Mouse (Mus musculus) erythroblast, embryonic 14.5 days (primary cell): ENCODE results near the gene Rcbtb1. TPM values are rescaled to one million over a fixed set of nuclear protein-coding genes. Genes with fewer than 3 reads are reported as not detected.
"Not testable (repeated sequence)": the region's sequence is repeated elsewhere in the genome, so short reads cannot be mapped to it uniquely, and the experiment has no call there.

ENCODE experiments used
- H3K27me3 ChIP-seq: 2 replicates; pipeline ENCODE4 v1.6.1; 2012; ENCODE audit warnings: inconsistent platforms; ENCODE audit not compliant: control insufficient read depth
- H3K36me3 ChIP-seq: 2 replicates; pipeline ENCODE4 v1.6.1; 2012; ENCODE audit warnings: mild to moderate bottlenecking, inconsistent platforms; ENCODE audit not compliant: control insufficient read depth
- H3K4me1 ChIP-seq: 2 replicates; pipeline ENCODE4 v1.6.1; 2012; ENCODE audit warnings: inconsistent platforms; ENCODE audit not compliant: control insufficient read depth
- H3K4me3 ChIP-seq: replicated peaks from 2 replicates; pipeline ENCODE3; 2012; ENCODE audit warnings: moderate library complexity, mild to moderate bottlenecking, inconsistent platforms
- H3K9me3 ChIP-seq: 2 replicates; pipeline ENCODE4 v1.6.1; 2012; ENCODE audit warnings: low read length, inconsistent platforms, mixed read lengths; ENCODE audit not compliant: control insufficient read depth
- GATA1 ChIP-seq: IDR thresholded peaks from 2 replicates; pipeline ENCODE4 v1.6.1; 2012; ENCODE audit warnings: low read length, inconsistent platforms, mixed read lengths
- TAL1 ChIP-seq: IDR thresholded peaks from 3 replicates; pipeline ENCODE4 v1.6.1; 2012; ENCODE audit warnings: low read length, inconsistent platforms, mixed read lengths
- polyA plus RNA-seq: library from polyadenylated mRNA; stranded (reverse); fragments of >175 nt; gene quantifications from 2 replicates; pipeline ENCODE4 v1.2.3, GENCODE M21; 2012

Gene Rcbtb1
- polyA plus RNA-seq, 1 experiment: 0.28 TPM

GRCm38 (mm10) chr14:59233635-59234034, 32.6 kb downstream of the Rcbtb1 start:
- Histone ChIP-seq H3K36me3 (peaks cover 63% of the 10 kb centered on the region), H3K9me3 (no peaks in the 10 kb centered on the region)
- no peak for TF ChIP-seq TAL1
- TF ChIP-seq GATA1: no peak

DNA sequence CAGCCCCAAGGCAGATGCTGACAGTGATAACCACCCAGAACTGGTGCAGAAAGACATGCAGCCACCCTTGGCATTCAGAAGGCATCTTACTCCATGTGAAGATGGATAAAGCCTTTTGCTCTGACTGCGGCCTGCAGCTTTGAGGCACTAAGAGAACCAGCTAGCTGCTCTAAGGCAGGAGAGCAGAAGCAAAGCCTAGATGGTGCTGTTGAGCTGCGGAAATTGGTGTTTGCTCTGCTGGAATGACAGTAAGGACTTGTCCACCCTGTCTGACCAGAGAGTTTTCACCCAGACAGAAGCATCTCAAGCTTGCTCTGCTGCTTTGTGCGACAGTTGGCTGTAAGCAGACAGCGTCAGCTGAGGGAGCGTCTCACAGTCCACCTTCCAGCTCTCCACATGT, 49.3 kb downstream of the Rcbtb1 start:
- H3K4me3 ChIP-seq, H3K36me3 ChIP-seq, H3K9me3 ChIP-seq, H3K4me1 ChIP-seq, H3K27me3 ChIP-seq: not testable (repeated sequence)

More at GRCm38 (mm10) chr14:59233635-59234034, 32.6 kb downstream of the Rcbtb1 start:
- peaks cover 3% of the 10 kb centered on the region; the same call in 1 of the 2 replicates for H3K4me1 ChIP-seq
- H3K4me3 ChIP-seq: no peak overlapping the region
- no peaks in the 10 kb centered on the region for H3K27me3 ChIP-seq

- not testable (repeated sequence) for H3K27me3 ChIP-seq, H3K9me3 ChIP-seq, H3K4me1 ChIP-seq, H3K36me3 ChIP-seq, H3K4me3 ChIP-seq
These were observed 54.9 kb downstream of the Rcbtb1 start for GRCm38 (mm10) chr14:59255861-59256260.

- Histone ChIP-seq H3K4me1 (peaks cover 5% of the 10 kb centered on the region), H3K36me3 (no peaks in the 10 kb centered on the region), H3K27me3 (no peaks in the 10 kb centered on the region), H3K9me3 (no peaks in the 10 kb centered on the region), H3K4me3 (no peak within 1 kb of the TSS)
- TF ChIP-seq TAL1 (no peak), GATA1 (no peak)
These were observed 59.0 kb downstream of the Rcbtb1 start, which contains the start of gene Gm6904 for GRCm38 (mm10) chr14:59260056-59260455. TSS of gene Gm6904 (minus strand) at chr14:59260216.

GRCm38 (mm10) chr14:59274961-59275360, 74.0 kb downstream of the Rcbtb1 start:
- not testable (repeated sequence) for H3K4me1 ChIP-seq, H3K27me3 ChIP-seq, H3K36me3 ChIP-seq, H3K9me3 ChIP-seq, H3K4me3 ChIP-seq

Other genes starting within 250 kb of the Rcbtb1 start
- gene 1700129C05Rik, start 58.3 kb upstream of the Rcbtb1 start, polyA plus RNA-seq: not detected in 2 replicates
- gene Gm5142, start 22.5 kb upstream of the Rcbtb1 start, polyA plus RNA-seq: not detected in 2 replicates
- not detected in 2 replicates for gene Gm6904, start 59.0 kb downstream of the Rcbtb1 start, polyA plus RNA-seq
- gene Phf11a, start 96.3 kb downstream of the Rcbtb1 start, polyA plus RNA-seq: not detected in 2 replicates
- gene Phf11b, start 140.1 kb downstream of the Rcbtb1 start, polyA plus RNA-seq: not detected in 2 replicates
- gene Phf11d, start 164.3 kb downstream of the Rcbtb1 start, polyA plus RNA-seq: not detected in 2 replicates
- gene Phf11c, start 194.2 kb downstream of the Rcbtb1 start, polyA plus RNA-seq: 0.04 TPM in 1 of 2 replicates, not detected in the other
- 0.06 and 0.29 TPM in 2 replicates for gene Setdb2, start 239.7 kb downstream of the Rcbtb1 start, polyA plus RNA-seq
- gene Cab39l, start 239.8 kb downstream of the Rcbtb1 start, polyA plus RNA-seq: 0.31 and 0.38 TPM in 2 replicates